ENCODE assay signal across 9 mouse cellular contexts in genomic region chr19:56631451-56631901, GRCm38 (mm10).
DNase-seq lines count a peak whose midpoint lies in the region; ATAC-seq lines count a peak whose summit lies in the region.
"Had no signal": no experiment of that assay in that cellular context is flagged by ENCODE, and none has a peak within 500 bp of the region (broad histone marks: within the 10 kb centered on the region; RNA-seq: fewer than 3 reads in every experiment).

No protein-coding gene starts in this region.

- H3K9me3 ChIP-seq in heart, embryonic 10.5 days = no peaks in the 10 kb centered on the region
- no peaks in the 10 kb centered on the region for H3K9me3 ChIP-seq in midbrain, embryonic 16.5 days (replicated peaks; ENCODE audit: control insufficient read depth, low read length, poor library complexity, severe bottlenecking)

- H3K4me1 ChIP-seq in heart, embryonic 10.5 days = peaks cover 13% of the 10 kb centered on the region
- no peaks in the 10 kb centered on the region for H3K4me1 ChIP-seq in midbrain, embryonic 16.5 days (ENCODE audit: control insufficient read depth, insufficient read depth, low read length)

- H3K36me3 ChIP-seq in heart, embryonic 10.5 days = no peaks in the 10 kb centered on the region
- H3K36me3 ChIP-seq in midbrain, embryonic 16.5 days (ENCODE audit: control insufficient read depth, insufficient read depth, low read length) = no peaks in the 10 kb centered on the region

- no peak for ATAC-seq in midbrain, embryonic 16.5 days
- no peak for ATAC-seq in erythroid progenitor cell, adult 5-6 weeks (replicated peaks; ENCODE audit: low FRiP score, poor library complexity, severe bottlenecking)

- peak overlapping the region; percentile 60; the same call in 1 of the 2 replicates for H3K27ac ChIP-seq in heart, embryonic 10.5 days
- no peak overlapping the region for H3K27ac ChIP-seq in midbrain, embryonic 16.5 days (ENCODE audit: low read length)

- DNase-seq in testis, postnatal 14 days (ENCODE audit: low spot score) = peak; percentile 10
- DNase-seq in testis, postnatal 10 days (ENCODE audit: low spot score) = no peak
- DNase-seq in heart, embryonic 10.5 days (ENCODE audit: low spot score) = no peak
- peak; percentile 61 for DNase-seq in kidney, postnatal 14 days
- DNase-seq in yolk sac, embryonic 10.5 days (ENCODE audit: low spot score) = peak; percentile 38
- DNase-seq: left cerebral cortex, postnatal 4 days had no signal

- no peak overlapping the region for H3K4me2 ChIP-seq in midbrain, embryonic 16.5 days (ENCODE audit: low read length)

- H3K4me3 ChIP-seq in heart, embryonic 10.5 days = no peak overlapping the region
- no peak overlapping the region for H3K4me3 ChIP-seq in midbrain, embryonic 16.5 days (ENCODE audit: low read depth, low read length)
- H3K4me3 ChIP-seq: myocyte had no signal

- H3K27me3 ChIP-seq in heart, embryonic 10.5 days (ENCODE audit: insufficient read depth, poor library complexity, severe bottlenecking) = no peaks in the 10 kb centered on the region
- H3K27me3 ChIP-seq in midbrain, embryonic 16.5 days (ENCODE audit: control insufficient read depth, insufficient read depth, low read depth, low read length) = no peaks in the 10 kb centered on the region

- 45% methylated on average over 11 of the region's 11 CpGs for whole genome bisulfite sequencing in heart, embryonic 10.5 days
- 50% methylated on average over 11 of the region's 11 CpGs for WGBS in midbrain, embryonic 16.5 days

- no peak overlapping the region for H3K9ac ChIP-seq in midbrain, embryonic 16.5 days (ENCODE audit: low read depth, low read length)

Comparison
In these comparisons a context has a peak if more than half of its experiments do, and no peak if none do; other contexts are left out.
1. DNase-seq: peak in testis, postnatal 14 days (single experiment), kidney, postnatal 14 days (single experiment) and yolk sac, embryonic 10.5 days (single experiment); none in testis, postnatal 10 days (single experiment) and heart, embryonic 10.5 days (single experiment).